In the genomic region with DNA sequence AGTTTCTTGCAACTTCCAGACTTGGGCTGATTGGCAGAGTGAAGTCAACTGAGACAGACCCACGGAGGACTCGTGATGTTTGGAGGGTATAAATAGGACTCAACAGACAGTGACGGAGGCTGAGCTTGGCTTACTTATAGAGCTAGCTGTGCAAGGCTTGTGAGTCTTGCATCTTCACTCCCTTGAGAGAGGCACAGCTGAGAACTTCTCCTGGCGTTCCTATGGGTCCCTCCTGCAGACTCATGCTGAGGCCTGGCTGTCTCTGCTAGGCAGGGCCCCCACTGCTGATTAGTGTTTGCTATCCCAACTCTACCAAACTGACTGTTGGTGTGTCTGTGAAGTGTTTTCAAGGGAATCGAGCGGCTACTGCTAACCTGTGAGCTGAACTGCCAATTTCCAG, we compare ENCODE assay signal across 23 mouse cellular contexts.
"Had no signal": no experiment of that assay in that cellular context is flagged by ENCODE, and none has a peak within 500 bp of the region (broad histone marks: within the 10 kb centered on the region; RNA-seq: fewer than 3 reads in every experiment).

No protein-coding gene starts in this region.

- H3K9me3 ChIP-seq: heart, embryonic 12.5 days; hindbrain, embryonic 10.5 days; hindbrain, embryonic 12.5 days; intestine, embryonic 15.5 days; limb, embryonic 13.5 days; limb, embryonic 15.5 days; liver, embryonic 12.5 days had no signal

- H3K27ac ChIP-seq: gastrocnemius, adult 2 months; hindbrain, embryonic 10.5 days; hindbrain, embryonic 12.5 days; hindbrain, embryonic 14.5 days; intestine, embryonic 15.5 days; limb, embryonic 13.5 days; limb, embryonic 15.5 days; liver, embryonic 12.5 days; liver, embryonic 14.5 days had no signal

- H3K9ac ChIP-seq: heart, embryonic 12.5 days; hindbrain, embryonic 12.5 days; hindbrain, embryonic 14.5 days; intestine, embryonic 15.5 days; limb, embryonic 13.5 days; limb, embryonic 15.5 days; liver, embryonic 12.5 days; liver, embryonic 14.5 days had no signal

- H3K4me2 ChIP-seq: heart, embryonic 12.5 days; hindbrain, embryonic 12.5 days; hindbrain, embryonic 14.5 days; intestine, embryonic 15.5 days; limb, embryonic 13.5 days; limb, embryonic 15.5 days; liver, embryonic 12.5 days had no signal

- DNase-seq: gastrocnemius, adult 2 months; gastrocnemius, postnatal 10 days; gastrocnemius, postnatal 25 days; heart, postnatal 10 days; heart, postnatal 4 days; kidney, adult 18-20 months; kidney, adult 8-10 months; kidney, postnatal 10 days; layer of hippocampus, adult 9-11 months; layer of hippocampus, postnatal 36 days; left cerebral cortex, postnatal 4 days had no signal

- H3K27me3 ChIP-seq: heart, embryonic 12.5 days; hindbrain, embryonic 12.5 days; intestine, embryonic 15.5 days; limb, embryonic 13.5 days; limb, embryonic 15.5 days; liver, embryonic 12.5 days had no signal

- H3K36me3 ChIP-seq: heart, embryonic 12.5 days; hindbrain, embryonic 10.5 days; hindbrain, embryonic 12.5 days; intestine, embryonic 15.5 days; limb, embryonic 13.5 days; limb, embryonic 15.5 days; liver, embryonic 12.5 days had no signal

- H3K4me1 ChIP-seq: heart, embryonic 12.5 days; hindbrain, embryonic 12.5 days; limb, embryonic 13.5 days; limb, embryonic 15.5 days; liver, embryonic 12.5 days had no signal

- ATAC-seq: hindbrain, embryonic 16.5 days; inflammation-experienced regulatory T-cells, adult 6 months; intestine, embryonic 15.5 days; intestine, postnatal 0 days; liver, embryonic 12.5 days had no signal

- H3K4me3 ChIP-seq: gastrocnemius, adult 2 months; heart, embryonic 12.5 days; hindbrain, embryonic 10.5 days; hindbrain, embryonic 12.5 days; intestine, embryonic 15.5 days; limb, embryonic 13.5 days; limb, embryonic 15.5 days; liver, embryonic 12.5 days had no signal
